Mouse (Mus musculus) adrenal gland, postnatal 4 days (tissue): ENCODE measurements around the gene Nagk. TPM values are rescaled to one million over a fixed set of nuclear protein-coding genes. Genes with fewer than 3 reads are reported as not detected.
"Not testable (repeated sequence)": the region's sequence is repeated elsewhere in the genome, so short reads cannot be mapped to it uniquely, and the experiment has no call there.

ENCODE experiments used
- DNase-seq, 2 experiments: peaks; one replicate each; pipeline ENCODE4 v3.0.0; 2021 to 2022; ENCODE audit warnings: low spot score in 2 of 2, mixed read lengths in 2 of 2
- long read RNA-seq, 2 experiments: library from polyadenylated mRNA; stranded (forward); transcript quantifications; one replicate each; pipeline ENCODE4 v2.0.0; 2021
- total RNA-seq, 2 experiments: library from RNA; stranded (reverse); gene quantifications; 2 replicates each; pipeline ENCODE4 v1.2.3; 2021

Gene Nagk
- 10 to 100 TPM; 65.5 to 70.1 TPM for total RNA-seq
- long read RNA-seq, experiment 1, transcript Nagk-210 (1 exons, 752 nt): minor isoform, 5 of 59 reads
- long read RNA-seq, experiment 1, transcript Nagk-206 (10 exons, 1,049 nt): minor isoform, 11 of 59 reads
- long read RNA-seq, experiment 1, transcript Nagk-201 (10 exons, 1,405 nt): major isoform, 16 of 59 reads
- long read RNA-seq, experiment 1, partial matches to known transcripts: 14 of 59 reads
- long read RNA-seq, experiment 1, other reads (novel, unspliced or antisense): 11 of 59 reads
- long read RNA-seq, experiment 2, transcript Nagk-206 (10 exons, 1,049 nt): minor isoform, 21 of 99 reads
- long read RNA-seq, experiment 2, transcript Nagk-201 (10 exons, 1,405 nt): major isoform, 42 of 99 reads
- long read RNA-seq, experiment 2, transcript Nagk-210 (1 exons, 752 nt): minor isoform, 8 of 99 reads
- long read RNA-seq, experiment 2, partial matches to known transcripts: 9 of 99 reads
- long read RNA-seq, experiment 2, other reads (novel, unspliced or antisense): 17 of 99 reads

GRCm38 (mm10) chr6:83794760-83795296 is at the start of gene Nagk:
Gene Nagk, plus strand, starts transcription at chr6:83794982.
- peak; percentile 87 to 89 for DNase-seq

- DNase-seq: no peak
These were observed 49.3 kb upstream of the Nagk start for GRCm38 (mm10) chr6:83745466-83745865.

GRCm38 (mm10) chr6:83749286-83749685 is 45.5 kb upstream of the Nagk start:
- DNase-seq: no peak

- peak in 1 of 2 experiments; percentile 23 for DNase-seq
These were observed 44.6 kb upstream of the Nagk start for GRCm38 (mm10) chr6:83750171-83750684.

GRCm38 (mm10) chr6:83756051-83756450 is 38.7 kb upstream of the Nagk start:
- no peak for DNase-seq

- DNase-seq: no peak
These were observed 32.4 kb upstream of the Nagk start, which contains the start of gene Ankrd53 for GRCm38 (mm10) chr6:83762344-83762743. Gene Ankrd53, plus strand, starts transcription at chr6:83762644.

GRCm38 (mm10) chr6:83762880-83763431 is 31.8 kb upstream of the Nagk start:
- DNase-seq: no peak

GRCm38 (mm10) chr6:83766982-83767381 is 27.8 kb upstream of the Nagk start:
- DNase-seq: no peak

GRCm38 (mm10) chr6:83768485-83768884 is 26.3 kb upstream of the Nagk start:
- no peak for DNase-seq

GRCm38 (mm10) chr6:83774126-83774525 is 20.7 kb upstream of the Nagk start:
- DNase-seq: no peak

- no peak for DNase-seq
These were observed 19.8 kb upstream of the Nagk start for GRCm38 (mm10) chr6:83774781-83775563.

- peak; percentile 86 for DNase-seq
These were observed 19.0 kb upstream of the Nagk start, which contains the start of gene Tex261 for GRCm38 (mm10) chr6:83775638-83776293. Gene Tex261, minus strand, starts transcription at chr6:83775813.

- no peak for DNase-seq
These were observed 16.5 kb upstream of the Nagk start for GRCm38 (mm10) chr6:83778306-83778705.

GRCm38 (mm10) chr6:83779026-83779425 is 15.8 kb upstream of the Nagk start:
- peak in 1 of 2 experiments; percentile 33 for DNase-seq

- DNase-seq: no peak
These were observed 8.4 kb upstream of the Nagk start for GRCm38 (mm10) chr6:83786426-83786825.

- no peak for DNase-seq
These were observed 6.2 kb upstream of the Nagk start for GRCm38 (mm10) chr6:83788554-83788953.

- not testable (repeated sequence) for DNase-seq
These were observed 4.2 kb upstream of the Nagk start for GRCm38 (mm10) chr6:83790533-83790932.

GRCm38 (mm10) chr6:83791251-83791890 is 3.4 kb upstream of the Nagk start:
- no peak for DNase-seq

- no peak for DNase-seq
These were observed 714 bp downstream of the Nagk start for GRCm38 (mm10) chr6:83795492-83795900.

- DNase-seq: no peak
These were observed 1.9 kb downstream of the Nagk start for GRCm38 (mm10) chr6:83796686-83797085.
